In genomic region chr1:80396560-80396959, GRCm38 (mm10) we compare ENCODE assay signal across 20 mouse cellular contexts. TPM values are rescaled to one million over a fixed set of nuclear protein-coding genes. Genes with fewer than 3 reads are reported as not detected.
DNase-seq lines count a peak whose midpoint lies in the region; ATAC-seq lines count a peak whose summit lies in the region.
"Had no signal": no experiment of that assay in that cellular context is flagged by ENCODE, and none has a peak within 500 bp of the region (broad histone marks: within the 10 kb centered on the region; RNA-seq: fewer than 3 reads in every experiment).

No protein-coding gene starts in this region.

- ATAC-seq in common myeloid progenitor, adult 5-6 weeks (replicated peaks; ENCODE audit: low read depth, poor library complexity, severe bottlenecking): peak; percentile 45
- ATAC-seq in megakaryocyte, adult 5-6 weeks (ENCODE audit: poor library complexity, severe bottlenecking): peak; percentile 43; the same call in 1 of the 2 replicates
- 0 out of 2 replicates have a peak, but pooled peaks have one; percentile 27 for ATAC-seq in monocyte, adult 5-6 weeks (replicated peaks; ENCODE audit: insufficient number of reproducible peaks, low FRiP score, low TSS enrichment, poor library complexity, severe bottlenecking)
- ATAC-seq: activated CD4-positive, CD25-positive, alpha-beta regulatory T cell, adult 4 months; CD4-positive, CD25-positive, alpha-beta regulatory T cell, adult 4 months; forebrain, embryonic 13.5 days; forebrain, embryonic 15.5 days; forebrain, postnatal 0 days; Patski had no signal

- DNase-seq in adrenal gland, postnatal 25 days: no peak
- DNase-seq in heart, adult 8-10 months (ENCODE audit: low spot score): no peak
- DNase-seq: adrenal gland, adult 8-10 months; adrenal gland, postnatal 14 days; B cell, adult 2 months; cerebellum, adult 11 months; cerebellum, adult 18-20 months; cerebellum, adult 8-10 months; cerebellum, adult 9-11 months; cerebellum, postnatal 14 days; cerebellum, postnatal 36 days; forebrain, postnatal 0 days had no signal

RNA-seq across cellular contexts. Expression of gene Cul3, which starts 56.3 kb away (rescaled TPM):
- 239 and 469 TPM in 2 replicates for total RNA-seq in common myeloid progenitor, adult 5-6 weeks (2017)
- total RNA-seq in megakaryocyte, adult 5-6 weeks (2015): 185 and 192 TPM in 2 replicates
- total RNA-seq in megakaryocyte, adult 5-6 weeks (2017): 317 and 389 TPM in 2 replicates
- total RNA-seq in monocyte, adult 5-6 weeks (2017): 303 to 478 TPM (median 420 TPM) in 3 replicates
- total RNA-seq in adrenal gland, postnatal 25 days (2021): 110 and 135 TPM in 2 replicates
- total RNA-seq in heart, adult 8-10 months (2022): 100 to 1,000 TPM; 118 to 167 (median 129) TPM
